Comparison of ENCODE assay signal across 9 mouse cellular contexts in the genomic region with DNA sequence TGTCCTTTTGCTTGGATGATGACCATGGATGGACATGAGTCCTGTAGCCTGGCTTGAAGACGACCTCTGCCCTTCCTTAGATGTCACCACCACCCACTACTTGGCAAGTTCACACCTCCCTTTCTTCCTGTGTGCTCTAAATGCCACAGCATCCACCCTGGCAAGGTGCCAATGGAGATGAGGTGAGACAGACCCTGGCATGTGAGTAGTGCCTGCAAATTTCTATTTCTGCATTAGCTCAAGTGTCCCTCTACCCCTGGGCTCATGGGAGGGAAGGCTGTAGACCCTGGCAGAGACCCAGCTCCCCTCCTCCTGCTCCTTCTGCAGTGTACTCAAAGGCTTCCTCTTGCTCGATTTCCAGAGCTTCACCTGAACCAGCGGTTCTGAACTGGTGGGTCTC.
DNase-seq lines count a peak whose midpoint lies in the region; ATAC-seq and TF ChIP-seq lines count a peak whose summit lies in the region.
"Had no signal": no experiment of that assay in that cellular context is flagged by ENCODE, and none has a peak within 500 bp of the region (broad histone marks: within the 10 kb centered on the region; RNA-seq: fewer than 3 reads in every experiment).

No protein-coding gene starts in this region.

- H3K9ac ChIP-seq in hindbrain, postnatal 0 days (replicated peaks; ENCODE audit: low read length) = no peak overlapping the region
- no peak overlapping the region for H3K9ac ChIP-seq in hindbrain, embryonic 13.5 days

- DNase-seq in cerebellum, adult 18-20 months = peak; percentile 19
- no peak for DNase-seq in cerebellum, adult 11-12 months
- DNase-seq in hindbrain, postnatal 0 days (ENCODE audit: low spot score) = peak; percentile 41
- peak; percentile 30 for DNase-seq in right cerebral cortex, postnatal 14 days
- no peak for DNase-seq in right cerebral cortex, postnatal 36 days (ENCODE audit: low spot score in 2 of 2)
- peak; percentile 73 for DNase-seq in naive thymus-derived CD4-positive, alpha-beta T cell, adult 2 months (ENCODE audit: low read depth)
- DNase-seq in adrenal gland, postnatal 4 days (ENCODE audit: low spot score in 2 of 2) = no peak
- DNase-seq: gastrocnemius, postnatal 25 days had no signal

- no peak overlapping the region for H3K27ac ChIP-seq in hindbrain, postnatal 0 days
- H3K27ac ChIP-seq in hindbrain, embryonic 13.5 days = no peak overlapping the region

- H3K36me3 ChIP-seq in hindbrain, postnatal 0 days (ENCODE audit: insufficient read depth, low read length) = no peaks in the 10 kb centered on the region
- no peaks in the 10 kb centered on the region for H3K36me3 ChIP-seq in hindbrain, embryonic 13.5 days

- H3K27me3 ChIP-seq in hindbrain, postnatal 0 days (ENCODE audit: insufficient read depth, low read length) = no peaks in the 10 kb centered on the region
- H3K27me3 ChIP-seq in hindbrain, embryonic 13.5 days = no peaks in the 10 kb centered on the region

- no peak overlapping the region for H3K4me3 ChIP-seq in hindbrain, postnatal 0 days (ENCODE audit: low read length)
- H3K4me3 ChIP-seq in hindbrain, embryonic 13.5 days = no peak overlapping the region

- no peaks in the 10 kb centered on the region for H3K9me3 ChIP-seq in hindbrain, postnatal 0 days (ENCODE audit: low read length)
- H3K9me3 ChIP-seq in hindbrain, embryonic 13.5 days = no peaks in the 10 kb centered on the region

- no peak for TF ChIP-seq CTCF in hindbrain, postnatal 0 days (IDR thresholded peaks at IDR 0.05; ENCODE audit: low read depth)

- peaks cover 13% of the 10 kb centered on the region for H3K4me1 ChIP-seq in hindbrain, postnatal 0 days (ENCODE audit: insufficient read depth, low read length)
- H3K4me1 ChIP-seq in hindbrain, embryonic 13.5 days (replicated peaks) = peaks cover 34% of the 10 kb centered on the region

- H3K4me2 ChIP-seq in hindbrain, postnatal 0 days (ENCODE audit: low read depth, low read length) = no peak overlapping the region
- H3K4me2 ChIP-seq in hindbrain, embryonic 13.5 days = no peak overlapping the region

- ATAC-seq in hindbrain, postnatal 0 days = no peak
- ATAC-seq in hindbrain, embryonic 13.5 days (ENCODE audit: low FRiP score) = no peak

- 67% methylated on average over 3 of the region's 3 CpGs for WGBS in hindbrain, postnatal 0 days
- WGBS in hindbrain, embryonic 13.5 days = 81% methylated on average over 3 of the region's 3 CpGs

Comparison
In these comparisons a context has a peak if more than half of its experiments do, and no peak if none do; other contexts are left out.
1. DNase-seq: peak in cerebellum, adult 18-20 months (2 of 2), hindbrain, postnatal 0 days (single experiment), right cerebral cortex, postnatal 14 days (single experiment) and naive thymus-derived CD4-positive, alpha-beta T cell, adult 2 months (single experiment); none in cerebellum, adult 11-12 months (single experiment), right cerebral cortex, postnatal 36 days (0 of 2) and adrenal gland, postnatal 4 days (0 of 2).